Mouse (Mus musculus) liver, postnatal 0 days (tissue): ENCODE data around the gene Fam208b. TPM values are rescaled to one million over a fixed set of nuclear protein-coding genes. Genes with fewer than 3 reads are reported as not detected.

Experiments used
- ATAC-seq: fragments of 200-750 bp; cut with Nextera tagmentation; 2 replicates; pipeline ENCODE4 v1.8.0; 2017; ENCODE audit warnings: mild to moderate bottlenecking, moderate library complexity
- DNase-seq: peaks from one replicate; pipeline ENCODE4 v3.0.0-alpha.2; 2016
- H3K27ac ChIP-seq: fragments of 300-500 bp; sonication (generic); 2 replicates; pipeline ENCODE4 v1.5.1; 2014; ENCODE audit warnings: antibody characterized with exemption, moderate library complexity, mild to moderate bottlenecking, low read depth
- H3K27me3 ChIP-seq: fragments of 300-500 bp; sonication (generic); 2 replicates; pipeline ENCODE4 v1.6.1; 2014; ENCODE audit warnings: low read length, control low read depth, mixed read lengths; ENCODE audit not compliant: insufficient read depth
- H3K36me3 ChIP-seq: fragments of 300-500 bp; sonication (generic); replicated peaks from 2 replicates; pipeline ENCODE4 v1.6.1; 2014; ENCODE audit warnings: mild to moderate bottlenecking, control low read depth, low read length, moderate library complexity, mixed read lengths; ENCODE audit not compliant: insufficient read depth
- H3K4me1 ChIP-seq: fragments of 300-500 bp; sonication (generic); 2 replicates; pipeline ENCODE4 v1.6.1; 2014; ENCODE audit warnings: antibody characterized with exemption, mild to moderate bottlenecking, control low read depth; ENCODE audit not compliant: insufficient read depth
- H3K4me2 ChIP-seq: fragments of 300-500 bp; sonication (generic); 2 replicates; pipeline ENCODE4 v1.6.1; 2014; ENCODE audit warnings: low read depth, mild to moderate bottlenecking, low read length, moderate library complexity, mixed read lengths
- H3K4me3 ChIP-seq: fragments of 300-500 bp; sonication (generic); 2 replicates; pipeline ENCODE4 v1.5.1; 2014; ENCODE audit warnings: low read depth, low read length
- H3K9ac ChIP-seq: fragments of 300-500 bp; sonication (generic); replicated peaks from 2 replicates; pipeline ENCODE4 v1.6.1; 2014; ENCODE audit warnings: mild to moderate bottlenecking, moderate library complexity
- H3K9me3 ChIP-seq: fragments of 300-500 bp; sonication (generic); 2 replicates; pipeline ENCODE4 v1.6.1; 2016; ENCODE audit warnings: mild to moderate bottlenecking, control low read depth, low read length, mixed read lengths
- CTCF ChIP-seq: sonication (generic); IDR thresholded peaks from 2 replicates; pipeline ENCODE4 v1.5.1; 2016; ENCODE audit warnings: antibody characterized with exemption, low read depth
- EP300 ChIP-seq: IDR thresholded peaks from 2 replicates; pipeline ENCODE4 v1.6.1; 2016; ENCODE audit warnings: antibody characterized with exemption, low read depth, mild to moderate bottlenecking
- WGBS: fragments of 180-500 bp; shearing (Covaris S2); extraction: QIAGEN DNeasy Blood & Tissue Kit; methylation state at CpG from one replicate; pipeline ENCODE4 v1.1.7; 2014; ENCODE audit not compliant: insufficient replicate concordance; 5-methylcytosine and 5-hydroxymethylcytosine counted together
- polyA plus RNA-seq: library from polyadenylated mRNA; unstranded; fragments of >200 nt; fragmentation: Nextera tagmentation; extraction: Ambion mirVana; gene quantifications from 2 replicates; pipeline ENCODE4 v1.2.1, GENCODE M21; 2015

Fam208b gene
- polyA plus RNA-seq, 1 experiment from 2014 or later = 3.0 TPM

DNA sequence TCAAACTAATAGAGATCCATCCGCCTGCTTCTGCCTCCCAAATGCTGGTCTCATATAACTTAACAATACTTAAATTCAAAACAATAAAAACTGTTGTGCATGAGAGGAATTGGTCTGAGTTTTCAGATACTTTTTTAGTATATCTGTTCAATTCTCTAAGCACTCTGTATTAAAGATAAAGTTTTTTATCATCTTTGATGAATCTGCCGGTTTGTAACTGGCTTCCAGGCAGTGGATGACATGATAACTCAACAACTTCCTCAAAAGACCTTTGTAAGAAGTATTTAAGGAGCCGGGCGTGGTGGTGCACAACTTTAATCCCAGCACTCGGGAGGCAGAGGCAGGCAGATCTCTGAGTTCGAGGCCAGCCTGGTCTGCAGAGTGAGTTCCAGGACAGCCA is 14.7 kb downstream of the Fam208b start:
- Histone ChIP-seq H3K9me3 (no peaks in the 10 kb centered on the region), H3K36me3 (peaks cover 34% of the 10 kb centered on the region), H3K27me3 (no peaks in the 10 kb centered on the region), H3K27ac (no peak overlapping the region), H3K4me1 (no peaks in the 10 kb centered on the region), H3K4me3 (no peak overlapping the region), H3K9ac (no peak overlapping the region), H3K4me2 (no peak overlapping the region)
- WGBS = 80% methylated on average over 6 of the region's 6 CpGs
- no peak for DNase-seq
- ATAC-seq = no peak
- TF ChIP-seq EP300 (no peak), CTCF (no peak)

DNA sequence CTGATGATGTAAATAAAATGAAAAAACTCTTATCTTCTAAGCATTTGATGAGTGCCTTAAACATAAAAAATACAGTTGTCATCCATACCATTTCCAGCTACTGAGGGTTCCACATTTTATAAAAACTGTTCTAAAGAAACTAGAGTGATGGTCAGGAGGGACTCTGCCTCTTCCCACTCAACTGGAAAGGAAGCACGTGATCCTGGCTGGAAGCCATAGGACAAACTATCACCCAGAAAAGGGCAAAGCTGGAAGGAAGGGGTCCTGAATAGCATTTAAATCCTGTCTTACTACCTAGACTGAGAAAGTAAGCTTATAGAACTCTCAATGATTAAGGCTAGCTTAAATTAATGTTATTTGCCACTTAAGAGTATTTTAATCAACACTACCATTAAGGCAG is 16.6 kb downstream of the Fam208b start:
- WGBS = 63% methylated on average over 1 of the region's 1 CpGs
- Histone ChIP-seq H3K36me3 (peaks cover 41% of the 10 kb centered on the region), H3K4me2 (no peak overlapping the region), H3K9me3 (no peaks in the 10 kb centered on the region), H3K4me3 (no peak overlapping the region), H3K4me1 (no peaks in the 10 kb centered on the region), H3K9ac (no peak overlapping the region), H3K27me3 (no peaks in the 10 kb centered on the region), H3K27ac (no peak overlapping the region)
- no peak for DNase-seq
- no peak for ATAC-seq
- TF ChIP-seq CTCF (no peak), EP300 (no peak)

DNA sequence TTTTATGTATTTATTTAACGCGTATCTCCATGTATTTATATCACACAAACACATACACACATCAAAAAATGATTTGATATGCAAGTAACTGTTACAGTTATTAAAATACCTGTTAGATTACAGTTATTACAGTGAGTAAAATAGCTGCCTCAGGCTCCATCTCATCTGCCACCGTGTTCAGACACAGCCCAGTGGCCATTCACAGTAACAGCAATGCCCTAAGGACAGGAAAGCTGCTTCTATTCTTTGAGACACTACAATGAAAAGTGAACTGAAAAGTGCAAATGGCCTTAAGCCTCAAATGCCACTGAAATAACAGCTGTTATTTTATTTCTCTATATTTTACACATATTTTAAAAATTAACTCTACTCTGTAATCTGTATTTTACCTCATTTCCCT is 20.1 kb downstream of the Fam208b start:
- no peak for DNase-seq
- Histone ChIP-seq H3K27me3 (no peaks in the 10 kb centered on the region), H3K36me3 (peaks cover 49% of the 10 kb centered on the region), H3K27ac (no peak overlapping the region), H3K4me1 (no peaks in the 10 kb centered on the region), H3K4me2 (no peak overlapping the region), H3K4me3 (no peak overlapping the region), H3K9ac (no peak overlapping the region), H3K9me3 (no peaks in the 10 kb centered on the region)
- TF ChIP-seq CTCF (peak; percentile 35), EP300 (no peak)
- ATAC-seq = no peak
- 81% methylated on average over 3 of the region's 3 CpGs for WGBS

DNA sequence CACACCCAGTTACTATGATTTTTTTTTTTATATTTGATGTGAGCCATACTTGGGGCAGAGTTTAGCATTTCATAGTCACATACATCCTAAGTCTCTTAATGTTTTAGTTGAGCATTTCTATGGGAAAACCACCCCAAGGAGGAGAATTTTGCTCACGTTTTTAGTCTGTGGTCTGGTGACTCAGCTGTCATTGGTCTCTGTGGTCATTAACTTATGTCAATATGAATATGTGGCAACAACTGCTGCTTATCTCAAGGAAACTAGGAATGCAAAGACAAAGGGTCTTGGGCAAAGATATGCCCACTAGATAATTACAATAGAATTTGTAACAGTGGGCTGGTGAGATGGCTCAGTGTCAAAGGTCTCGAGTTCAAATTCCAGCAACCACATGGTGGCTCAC is 47.0 kb downstream of the Fam208b start:
- TF ChIP-seq EP300 (no peak), CTCF (no peak)
- no peaks in the 10 kb centered on the region for H3K4me1 ChIP-seq
- ATAC-seq = no peak
- no peak overlapping the region for H3K27ac ChIP-seq
- peaks cover 62% of the 10 kb centered on the region for H3K36me3 ChIP-seq
- no peak overlapping the region for H3K4me2 ChIP-seq
- no peaks in the 10 kb centered on the region for H3K27me3 ChIP-seq
- no peak overlapping the region for H3K4me3 ChIP-seq
- DNase-seq = no peak
- H3K9me3 ChIP-seq = no peaks in the 10 kb centered on the region
- WGBS = 54% methylated on average over 2 of the region's 2 CpGs
- H3K9ac ChIP-seq = no peak overlapping the region

DNA sequence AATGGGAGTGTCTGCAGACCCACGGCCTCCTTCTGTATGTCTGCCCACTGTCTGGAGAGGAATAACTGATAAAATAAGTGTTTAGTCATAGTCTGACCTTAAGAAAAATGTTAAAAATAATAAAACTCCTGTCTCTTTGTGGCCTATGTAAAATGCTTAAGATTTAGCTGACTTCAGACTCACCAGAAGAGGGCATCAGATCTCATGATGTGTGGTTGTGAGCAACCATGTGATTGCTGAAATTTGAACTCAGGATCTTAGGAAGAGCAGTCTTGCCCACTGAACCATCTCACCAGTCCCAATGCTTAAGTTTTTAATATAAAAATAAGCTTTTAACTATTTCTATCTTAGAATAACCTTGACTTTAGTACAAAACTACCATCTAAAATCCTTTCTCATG is 47.8 kb downstream of the Fam208b start:
- Histone ChIP-seq H3K4me1 (no peaks in the 10 kb centered on the region), H3K36me3 (peaks cover 56% of the 10 kb centered on the region), H3K27me3 (no peaks in the 10 kb centered on the region)

DNA sequence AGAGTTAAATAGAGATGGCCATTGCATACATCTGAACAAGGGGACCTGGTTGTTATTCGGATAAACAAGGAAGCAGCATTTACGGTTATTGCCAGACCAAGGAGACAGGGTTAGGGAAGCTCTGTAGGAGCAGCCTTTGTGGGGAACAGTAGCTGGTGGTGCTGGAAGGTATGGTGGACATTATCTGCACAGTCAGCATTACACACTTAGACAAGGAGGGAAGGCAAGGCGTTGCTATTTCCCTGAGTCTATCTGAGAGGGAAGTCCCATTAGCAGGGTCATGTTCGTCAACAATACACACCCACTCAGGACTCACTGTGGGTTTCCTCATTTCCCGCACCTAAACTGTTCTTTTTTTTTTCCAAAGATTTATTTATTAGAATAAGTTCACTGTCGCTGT is 63.1 kb downstream of the Fam208b start:
- no peaks in the 10 kb centered on the region for H3K9me3 ChIP-seq
- no peaks in the 10 kb centered on the region for H3K27me3 ChIP-seq
- H3K4me3 ChIP-seq = no peak overlapping the region
- no peak overlapping the region for H3K4me2 ChIP-seq
- TF ChIP-seq EP300 = no peak
- no peak for TF ChIP-seq CTCF
- no peak overlapping the region for H3K27ac ChIP-seq
- H3K4me1 ChIP-seq = peaks cover 25% of the 10 kb centered on the region
- WGBS = 76% methylated on average over 6 of the region's 6 CpGs
- peaks cover 18% of the 10 kb centered on the region for H3K36me3 ChIP-seq
- DNase-seq (no peak), ATAC-seq (peak; percentile 22; the same call in 1 of the 2 replicates)
- no peak overlapping the region for H3K9ac ChIP-seq

More for the DNA sequence above, 47.8 kb downstream of the Fam208b start:
- no peak for DNase-seq
- Histone ChIP-seq H3K4me3 (no peak overlapping the region), H3K9me3 (no peaks in the 10 kb centered on the region), H3K27ac (no peak overlapping the region), H3K4me2 (no peak overlapping the region), H3K9ac (no peak overlapping the region)
- ATAC-seq = no peak
- WGBS = 71% methylated on average over 1 of the region's 1 CpGs
- TF ChIP-seq EP300 (no peak), CTCF (peak; percentile 34)

DNA sequence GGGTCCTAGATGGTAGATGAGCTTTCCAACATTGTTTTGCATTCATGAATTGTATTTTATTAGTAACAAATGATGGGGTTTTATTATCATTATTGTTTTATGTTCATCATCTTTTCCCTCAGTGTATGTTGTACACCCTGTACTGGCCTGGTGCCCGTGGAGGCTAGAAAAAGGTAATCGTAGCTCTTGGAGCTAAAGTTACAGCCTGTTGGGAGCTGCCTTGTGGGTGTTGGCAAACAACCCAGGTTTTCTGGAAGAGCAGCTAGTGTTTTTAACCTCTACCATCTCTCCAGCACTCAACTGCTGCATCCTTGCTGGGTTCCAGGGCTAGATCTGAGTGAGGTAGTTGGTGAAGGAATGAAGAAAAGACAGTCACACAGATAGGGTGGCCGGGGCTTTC is 63.5 kb downstream of the Fam208b start:
- H3K9ac ChIP-seq = no peak overlapping the region
- WGBS = 79% methylated on average over 3 of the region's 3 CpGs
- no peak for TF ChIP-seq CTCF
- TF ChIP-seq EP300 = no peak

More for the DNA sequence above, 63.5 kb downstream of the Fam208b start:
- DNase-seq (no peak), ATAC-seq (no peak)
- Histone ChIP-seq H3K4me2 (no peak overlapping the region), H3K4me1 (peaks cover 28% of the 10 kb centered on the region), H3K36me3 (peaks cover 14% of the 10 kb centered on the region), H3K4me3 (no peak overlapping the region), H3K27ac (no peak overlapping the region), H3K27me3 (no peaks in the 10 kb centered on the region), H3K9me3 (no peaks in the 10 kb centered on the region)
